Mouse (Mus musculus) forebrain, embryonic 11.5 days (tissue): ENCODE data around the gene Col15a1. TPM values are rescaled to one million over a fixed set of nuclear protein-coding genes. Genes with fewer than 3 reads are reported as not detected.

Experiments used
- ATAC-seq: fragments of 200-750 bp; cut with Nextera tagmentation; replicated peaks from 2 replicates; pipeline ENCODE4 v1.8.0; 2017; ENCODE audit warnings: moderate TSS enrichment; ENCODE audit not compliant: low FRiP score
- DNase-seq: peaks from one replicate; pipeline ENCODE4 v3.0.0-alpha.2; 2017; ENCODE audit warnings: low spot score
- H3K27ac ChIP-seq: fragments of 300-500 bp; sonication (generic); 2 replicates; pipeline ENCODE4 v1.5.1; 2014; ENCODE audit warnings: low read depth, low read length
- H3K27me3 ChIP-seq: fragments of 300-500 bp; sonication (generic); 2 replicates; pipeline ENCODE4 v1.6.1; 2014; ENCODE audit warnings: mild to moderate bottlenecking, low read length, mixed read lengths; ENCODE audit not compliant: control insufficient read depth, insufficient read depth
- H3K36me3 ChIP-seq: fragments of 300-500 bp; sonication (generic); 2 replicates; pipeline ENCODE4 v1.6.1; 2014; ENCODE audit warnings: mild to moderate bottlenecking, low read length, moderate library complexity, mixed read lengths; ENCODE audit not compliant: control insufficient read depth, insufficient read depth
- H3K4me1 ChIP-seq: fragments of 300-500 bp; sonication (generic); replicated peaks from 2 replicates; pipeline ENCODE4 v1.6.1; 2014; ENCODE audit warnings: low read length, mixed read lengths; ENCODE audit not compliant: control insufficient read depth, insufficient read depth
- H3K4me2 ChIP-seq: fragments of 300-500 bp; sonication (generic); 2 replicates; pipeline ENCODE4 v1.6.1; 2014; ENCODE audit warnings: low read depth, mild to moderate bottlenecking, low read length, moderate library complexity, mixed read lengths; ENCODE audit not compliant: severe bottlenecking
- H3K4me3 ChIP-seq: fragments of 300-500 bp; sonication (generic); 2 replicates; pipeline ENCODE4 v1.5.1; 2014; ENCODE audit warnings: low read depth, low read length
- H3K9ac ChIP-seq: fragments of 300-500 bp; sonication (generic); 2 replicates; pipeline ENCODE4 v1.6.1; 2014; ENCODE audit warnings: low read length
- H3K9me3 ChIP-seq: fragments of 300-500 bp; sonication (generic); 2 replicates; pipeline ENCODE4 v1.6.1; 2016; ENCODE audit warnings: low read length, mixed read lengths; ENCODE audit not compliant: control insufficient read depth
- whole genome bisulfite sequencing: fragments of 180-500 bp; shearing (Covaris S2); extraction: QIAGEN DNeasy Blood & Tissue Kit; methylation state at CpG from one replicate; pipeline ENCODE4 v1.1.7; 2014; 5-methylcytosine and 5-hydroxymethylcytosine counted together
- polyA plus RNA-seq: library from polyadenylated mRNA; unstranded; fragments of >200 nt; fragmentation: Nextera tagmentation; extraction: Ambion mirVana; gene quantifications from 2 replicates; pipeline ENCODE4 v1.2.1, GENCODE M21; 2014

Gene Col15a1
- polyA plus RNA-seq, 1 experiment from 2014 or later, result 7.0 TPM

GRCm38 (mm10) chr4:47186514-47186913 lies 21.4 kb upstream of the Col15a1 start:
- Histone ChIP-seq H3K4me2 (no peak overlapping the region), H3K27ac (no peak overlapping the region), H3K4me3 (no peak overlapping the region), H3K36me3 (no peaks in the 10 kb centered on the region), H3K9ac (no peak overlapping the region), H3K9me3 (no peaks in the 10 kb centered on the region), H3K4me1 (no peaks in the 10 kb centered on the region), H3K27me3 (no peaks in the 10 kb centered on the region)
- DNase-seq (no peak), ATAC-seq (no peak)
- WGBS, result 85% methylated on average over 6 of the region's 6 CpGs

- H3K4me1 ChIP-seq, result no peaks in the 10 kb centered on the region
- H3K9ac ChIP-seq, result no peak overlapping the region
- no peak overlapping the region for H3K27ac ChIP-seq
- no peak for DNase-seq
- H3K4me2 ChIP-seq, result no peak overlapping the region
- no peaks in the 10 kb centered on the region for H3K9me3 ChIP-seq
- no peaks in the 10 kb centered on the region for H3K27me3 ChIP-seq
- ATAC-seq, result no peak
- WGBS, result 89% methylated on average over 3 of the region's 3 CpGs
- H3K36me3 ChIP-seq, result no peaks in the 10 kb centered on the region
- no peak overlapping the region for H3K4me3 ChIP-seq
Observed at GRCm38 (mm10) chr4:47196173-47196572, 11.8 kb upstream of the Col15a1 start.

GRCm38 (mm10) chr4:47203643-47204042 lies 4.3 kb upstream of the Col15a1 start:
- Histone ChIP-seq H3K4me1 (no peaks in the 10 kb centered on the region), H3K4me3 (no peak overlapping the region), H3K27me3 (peaks cover 18% of the 10 kb centered on the region), H3K9me3 (no peaks in the 10 kb centered on the region), H3K4me2 (no peak overlapping the region), H3K36me3 (no peaks in the 10 kb centered on the region), H3K27ac (no peak overlapping the region), H3K9ac (no peak overlapping the region)
- ATAC-seq (no peak), DNase-seq (no peak)
- WGBS, result 81% methylated on average over 5 of the region's 5 CpGs

GRCm38 (mm10) chr4:47205846-47206245 lies 2.1 kb upstream of the Col15a1 start:
- peaks cover 30% of the 10 kb centered on the region for H3K27me3 ChIP-seq
- WGBS, result 82% methylated on average over 6 of the region's 6 CpGs

GRCm38 (mm10) chr4:47208421-47208991 lies 545 bp downstream of the Col15a1 start:
- Histone ChIP-seq H3K36me3 (no peaks in the 10 kb centered on the region), H3K27me3 (peaks cover 30% of the 10 kb centered on the region), H3K4me3 (peak overlapping the region; percentile 42), H3K4me1 (no peaks in the 10 kb centered on the region), H3K9ac (peak overlapping the region; percentile 35; the same call in 1 of the 2 replicates), H3K4me2 (peak overlapping the region; percentile 82), H3K9me3 (no peaks in the 10 kb centered on the region), H3K27ac (no peak overlapping the region)
- 2% methylated on average over 39 of the region's 40 CpGs for WGBS
- DNase-seq (peak; percentile 62), ATAC-seq (no peak)

More at GRCm38 (mm10) chr4:47205846-47206245, 2.1 kb upstream of the Col15a1 start:
- DNase-seq (no peak), ATAC-seq (no peak)
- H3K4me1 ChIP-seq, result no peaks in the 10 kb centered on the region
- no peak overlapping the region for H3K4me3 ChIP-seq
- no peaks in the 10 kb centered on the region for H3K9me3 ChIP-seq
- no peak overlapping the region for H3K4me2 ChIP-seq
- H3K36me3 ChIP-seq, result no peaks in the 10 kb centered on the region
- no peak overlapping the region for H3K9ac ChIP-seq
- no peak overlapping the region for H3K27ac ChIP-seq

GRCm38 (mm10) chr4:47209466-47209865 lies 1.5 kb downstream of the Col15a1 start:
- DNase-seq (no peak), ATAC-seq (no peak)
- H3K27me3 ChIP-seq, result peaks cover 30% of the 10 kb centered on the region
- H3K9me3 ChIP-seq, result no peaks in the 10 kb centered on the region
- H3K9ac ChIP-seq, result no peak overlapping the region
- no peak overlapping the region for H3K27ac ChIP-seq
- H3K4me1 ChIP-seq, result no peaks in the 10 kb centered on the region
- 82% methylated on average over 7 of the region's 7 CpGs for WGBS
- H3K4me3 ChIP-seq, result no peak overlapping the region
- no peak overlapping the region for H3K4me2 ChIP-seq
- no peaks in the 10 kb centered on the region for H3K36me3 ChIP-seq

- Histone ChIP-seq H3K4me2 (no peak overlapping the region), H3K4me3 (no peak overlapping the region), H3K36me3 (no peaks in the 10 kb centered on the region), H3K4me1 (no peaks in the 10 kb centered on the region), H3K27ac (no peak overlapping the region), H3K9me3 (no peaks in the 10 kb centered on the region), H3K27me3 (no peaks in the 10 kb centered on the region), H3K9ac (no peak overlapping the region)
- DNase-seq, result no peak
- 92% methylated on average over 1 of the region's 1 CpGs for WGBS
- ATAC-seq, result no peak
Observed at GRCm38 (mm10) chr4:47218828-47219227, 10.9 kb downstream of the Col15a1 start.

- WGBS, result 86% methylated on average over 10 of the region's 10 CpGs
- no peak for ATAC-seq
- H3K4me2 ChIP-seq, result no peak overlapping the region
- DNase-seq, result no peak
- no peak overlapping the region for H3K27ac ChIP-seq
- no peak overlapping the region for H3K4me3 ChIP-seq
- no peaks in the 10 kb centered on the region for H3K27me3 ChIP-seq
- no peaks in the 10 kb centered on the region for H3K36me3 ChIP-seq
- no peak overlapping the region for H3K9ac ChIP-seq
- no peaks in the 10 kb centered on the region for H3K4me1 ChIP-seq
- no peaks in the 10 kb centered on the region for H3K9me3 ChIP-seq
Observed at GRCm38 (mm10) chr4:47219393-47219792, 11.4 kb downstream of the Col15a1 start.

- Histone ChIP-seq H3K27ac (no peak overlapping the region), H3K9me3 (no peaks in the 10 kb centered on the region), H3K4me2 (no peak overlapping the region), H3K27me3 (no peaks in the 10 kb centered on the region), H3K4me1 (no peaks in the 10 kb centered on the region), H3K36me3 (no peaks in the 10 kb centered on the region), H3K9ac (no peak overlapping the region), H3K4me3 (no peak overlapping the region)
- ATAC-seq, result no peak
- no peak for DNase-seq
- WGBS, result 87% methylated on average over 3 of the region's 3 CpGs
Observed at GRCm38 (mm10) chr4:47220544-47220943, 12.6 kb downstream of the Col15a1 start.
